Mouse (Mus musculus): ENCODE measurements at regions not wholly inside any gene's neighbourhood (a gene's known extent, or its start where the extent isn't known, plus 50 kb on each side); places are given as distances from the start of the nearest gene placed in this dataset.
"Not testable (repeated sequence)": the region's sequence is repeated elsewhere in the genome, so short reads cannot be mapped to it uniquely, and the experiment has no call there.

DNA sequence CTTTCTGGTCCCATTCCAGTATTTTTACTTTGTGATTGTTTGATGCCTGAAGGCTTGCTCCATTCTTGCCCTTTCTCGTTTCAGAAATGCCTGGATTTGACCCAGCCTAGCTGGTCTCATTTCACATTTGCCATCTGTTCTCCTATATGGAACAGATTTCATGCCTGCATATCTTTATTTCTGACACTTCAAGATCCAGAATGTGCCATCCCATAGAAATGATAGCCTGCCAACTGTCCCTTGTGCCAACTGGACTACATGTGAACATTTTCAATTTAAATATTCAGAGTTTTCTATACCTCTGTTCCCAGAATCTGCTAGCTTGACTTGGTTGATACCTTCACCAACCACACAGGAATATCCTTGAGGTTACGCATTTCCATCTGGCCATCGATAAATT is 669.0 kb downstream of the Fscb start:
- in situ Hi-C loops (cut with MboI, MseI): no loop called here

DNA sequence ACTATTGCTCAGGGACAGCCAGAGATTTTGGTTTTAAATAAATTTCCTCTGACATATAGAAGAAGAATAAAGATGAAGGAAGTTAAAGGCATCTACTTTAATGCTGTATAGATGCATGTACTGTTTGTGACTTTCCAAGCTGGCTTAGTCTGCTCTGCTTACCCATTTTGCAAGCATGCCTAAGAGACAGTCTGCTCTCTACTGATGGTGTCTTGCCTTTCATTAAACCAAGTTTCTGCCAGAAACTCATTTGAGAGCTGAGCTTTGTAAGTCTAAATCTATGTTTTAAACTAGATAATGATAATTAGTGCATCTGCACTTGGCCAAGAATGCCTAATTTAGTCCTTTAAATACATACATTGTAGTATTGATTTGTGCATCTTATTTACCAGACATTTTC is 670.5 kb downstream of the Fscb start:
- in situ Hi-C loops (cut with MboI, MseI): no loop called here

- in situ Hi-C loops (cut with MboI, MseI): loop anchor here (10.0 kb wide), 1 partner anchor 697 kb away; no protein-coding TSS in a partner anchor
These were observed 682.8 kb downstream of the Fscb start for GRCm38 (mm10) chr12:63791667-63792066.

- in situ Hi-C loops (cut with MboI, MseI): no loop called here
These were observed 696.6 kb downstream of the Fscb start for GRCm38 (mm10) chr12:63777874-63778273.

DNA sequence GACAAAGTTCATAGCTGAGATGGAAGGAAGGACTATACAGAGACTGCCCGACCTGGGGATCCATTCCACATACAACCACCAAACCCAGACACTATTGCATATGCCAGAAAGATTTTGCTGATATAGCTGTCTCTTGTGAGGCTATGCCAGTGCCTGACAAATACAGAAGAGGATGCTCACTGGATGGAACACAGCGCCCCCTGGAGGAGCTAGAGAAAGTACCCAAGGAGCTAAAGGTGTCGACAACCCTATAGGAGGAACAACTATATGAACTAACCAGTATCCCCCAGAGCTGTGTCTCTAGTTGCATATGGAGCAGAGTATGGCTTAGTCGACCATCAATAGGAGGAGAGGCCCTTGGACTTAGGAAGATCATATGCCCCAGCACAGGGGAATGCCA is 713.4 kb downstream of the Fscb start:
- in situ Hi-C loops (cut with MboI, MseI): not testable (repeated sequence)
